Mouse (Mus musculus): ENCODE results near the gene Bbs9. TPM values are rescaled to one million over a fixed set of nuclear protein-coding genes. Genes with fewer than 3 reads are reported as not detected.

Gene Bbs9
- total and polyA plus RNA-seq, 3 experiments: 6.3 to 12.4 (median 11.9) TPM

DNA sequence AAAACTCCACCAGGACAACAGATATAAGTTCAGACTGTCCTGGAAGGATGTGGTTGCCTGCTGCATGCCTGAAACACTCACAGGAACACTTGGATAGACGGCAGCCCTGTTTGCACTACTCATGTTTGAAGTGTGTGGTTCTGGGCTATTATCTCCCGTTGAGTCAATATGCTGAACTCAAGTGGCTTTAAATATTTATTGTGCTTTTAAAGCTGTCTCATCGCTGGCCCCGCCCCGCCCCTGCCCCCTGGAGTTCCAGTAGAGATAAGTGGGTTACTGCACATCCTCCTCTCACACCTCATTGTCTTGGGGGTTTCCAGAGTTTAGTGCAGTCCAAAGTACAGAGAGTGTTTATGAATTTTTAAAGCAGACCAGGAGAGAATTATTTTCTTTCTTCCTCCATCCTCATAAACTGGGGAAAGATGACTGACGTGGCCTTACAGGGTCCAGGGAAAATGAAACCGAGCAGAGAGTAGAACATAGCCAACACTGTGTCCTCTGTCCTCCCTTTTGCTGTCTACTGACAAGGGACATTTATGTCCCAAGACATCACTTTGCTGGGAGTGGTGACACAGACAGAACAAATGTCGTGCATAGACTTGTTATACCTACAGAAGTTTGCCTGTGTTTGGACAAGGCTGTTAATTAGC lies 242.8 kb downstream of the Bbs9 start:
- intact Hi-C loops (cut with DNase I): loop anchor here (10.0 kb wide), 2 partner anchors 107 to 297 kb away; no protein-coding TSS in a partner anchor
- 66% methylated on average over 8 of the region's 8 CpGs for WGBS
- TF ChIP-seq EP300 (IDR thresholded peaks at IDR 0.05; ENCODE audit: insufficient read depth, low read depth, low read length) (no peak), POLR2A (IDR thresholded peaks at IDR 0.05; ENCODE audit: insufficient read depth, low read depth, low read length) (no peak)

DNA sequence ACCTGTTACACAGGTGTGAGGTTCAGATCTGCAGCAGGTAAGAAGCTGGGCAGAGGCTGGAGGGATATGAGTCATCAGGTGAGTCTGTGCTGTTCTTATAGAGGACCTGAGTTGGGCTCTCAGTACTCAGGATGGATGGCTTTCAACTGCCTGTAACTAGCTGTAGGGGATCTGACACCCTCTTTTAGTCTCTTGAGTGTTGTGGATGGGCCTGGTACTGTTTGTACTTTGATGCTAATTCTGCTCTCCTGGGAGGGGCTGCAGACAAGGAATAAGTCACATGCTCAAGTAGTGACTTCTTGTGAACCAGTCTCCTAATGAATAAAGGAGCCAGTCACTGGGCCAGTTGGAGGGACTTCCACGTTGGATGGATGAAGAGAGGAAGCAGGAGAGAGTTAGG lies 257.1 kb downstream of the Bbs9 start:
- DNase-seq: no peak
- no peaks in the 10 kb centered on the region for H3K27me3 ChIP-seq (ENCODE audit: control insufficient read depth, insufficient read depth, low read length)
- H3K79me2 ChIP-seq (replicated peaks; ENCODE audit: control insufficient read depth, insufficient read depth, low read length): no peaks in the 10 kb centered on the region
- no peaks in the 10 kb centered on the region for H3K4me1 ChIP-seq (ENCODE audit: control insufficient read depth, insufficient read depth, low read length)
- WGBS: 74% methylated on average over 1 of the region's 1 CpGs
- H3K27ac ChIP-seq: no peak overlapping the region
- intact Hi-C loops (cut with DNase I): no loop called here
- H3K4me3 ChIP-seq: no peak overlapping the region
- no peaks in the 10 kb centered on the region for H3K36me3 ChIP-seq (ENCODE audit: control insufficient read depth, insufficient read depth, low read length)
- no peak overlapping the region for H3K9ac ChIP-seq (ENCODE audit: low read depth, low read length)
- TF ChIP-seq EP300 (IDR thresholded peaks at IDR 0.05; ENCODE audit: insufficient read depth, low read depth, low read length): no peak
- no peak for TF ChIP-seq CTCF (IDR thresholded peaks at IDR 0.05)
- no peak for TF ChIP-seq POLR2A (IDR thresholded peaks at IDR 0.05; ENCODE audit: insufficient read depth, low read depth, low read length)

More for the DNA sequence above, 242.8 kb downstream of the Bbs9 start:
- H3K79me2 ChIP-seq (replicated peaks; ENCODE audit: control insufficient read depth, insufficient read depth, low read length): no peaks in the 10 kb centered on the region
- no peak for DNase-seq
- H3K27ac ChIP-seq: no peak overlapping the region
- no peak overlapping the region for H3K9ac ChIP-seq (ENCODE audit: low read depth, low read length)
- H3K4me1 ChIP-seq (ENCODE audit: control insufficient read depth, insufficient read depth, low read length): no peaks in the 10 kb centered on the region
- no peaks in the 10 kb centered on the region for H3K27me3 ChIP-seq (ENCODE audit: control insufficient read depth, insufficient read depth, low read length)
- no peak overlapping the region for H3K4me3 ChIP-seq
- no peaks in the 10 kb centered on the region for H3K36me3 ChIP-seq (ENCODE audit: control insufficient read depth, insufficient read depth, low read length)

DNA sequence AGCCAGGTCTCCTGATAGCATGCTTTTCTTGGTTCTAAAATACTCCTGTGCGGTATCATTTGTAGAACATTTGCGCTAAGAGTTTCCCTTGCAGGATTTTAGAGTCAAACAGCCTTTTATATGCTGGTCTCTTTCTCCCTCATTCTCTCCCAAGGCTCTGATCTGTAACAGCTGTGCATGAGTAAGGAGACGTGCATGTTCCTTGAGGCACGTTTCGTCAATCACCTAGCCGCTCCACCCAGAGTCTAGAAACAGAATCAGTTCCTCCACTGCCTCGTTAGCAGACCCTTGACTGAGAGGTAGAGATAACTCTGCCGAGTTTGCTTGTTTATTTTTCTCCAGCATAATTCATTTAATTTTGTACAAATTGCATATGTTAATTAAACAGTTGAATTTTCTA lies 259.4 kb downstream of the Bbs9 start:
- no peak for DNase-seq
- 74% methylated on average over 8 of the region's 8 CpGs for WGBS
- H3K79me2 ChIP-seq (replicated peaks; ENCODE audit: control insufficient read depth, insufficient read depth, low read length): no peaks in the 10 kb centered on the region
- TF ChIP-seq POLR2A (IDR thresholded peaks at IDR 0.05; ENCODE audit: insufficient read depth, low read depth, low read length) (no peak), EP300 (IDR thresholded peaks at IDR 0.05; ENCODE audit: insufficient read depth, low read depth, low read length) (no peak), CTCF (IDR thresholded peaks at IDR 0.05) (no peak)
- no peaks in the 10 kb centered on the region for H3K27me3 ChIP-seq (ENCODE audit: control insufficient read depth, insufficient read depth, low read length)
- no peaks in the 10 kb centered on the region for H3K36me3 ChIP-seq (ENCODE audit: control insufficient read depth, insufficient read depth, low read length)
- H3K27ac ChIP-seq: no peak overlapping the region
- H3K4me3 ChIP-seq: no peak overlapping the region
- no peaks in the 10 kb centered on the region for H3K4me1 ChIP-seq (ENCODE audit: control insufficient read depth, insufficient read depth, low read length)
- intact Hi-C loops (cut with DNase I): no loop called here
- H3K9ac ChIP-seq (ENCODE audit: low read depth, low read length): no peak overlapping the region

DNA sequence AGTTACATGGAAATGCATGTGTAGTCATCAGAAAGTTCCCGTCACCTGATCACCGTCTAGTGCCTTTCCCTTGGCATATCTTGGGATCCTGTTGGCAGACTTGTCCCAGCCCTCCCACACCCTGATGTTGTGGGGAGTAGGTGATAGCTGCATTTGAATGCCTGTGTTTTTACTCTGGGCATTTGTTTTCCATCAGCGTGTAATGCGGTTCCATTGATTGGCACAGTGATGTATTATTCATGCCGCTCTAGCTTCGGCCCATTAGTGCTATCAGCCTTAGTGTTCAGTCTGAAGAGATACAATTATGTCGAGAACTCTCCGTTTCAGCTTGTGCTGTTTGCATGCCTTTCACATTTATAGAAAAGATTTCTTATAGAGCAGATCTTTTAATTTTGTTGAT lies 259.9 kb downstream of the Bbs9 start:
- intact Hi-C loops (cut with DNase I): no loop called here
- Histone ChIP-seq H3K9ac (ENCODE audit: low read depth, low read length) (no peak overlapping the region), H3K27me3 (ENCODE audit: control insufficient read depth, insufficient read depth, low read length) (no peaks in the 10 kb centered on the region), H3K36me3 (ENCODE audit: control insufficient read depth, insufficient read depth, low read length) (no peaks in the 10 kb centered on the region), H3K4me3 (no peak overlapping the region), H3K79me2 (replicated peaks; ENCODE audit: control insufficient read depth, insufficient read depth, low read length) (no peaks in the 10 kb centered on the region), H3K27ac (no peak overlapping the region), H3K4me1 (ENCODE audit: control insufficient read depth, insufficient read depth, low read length) (no peaks in the 10 kb centered on the region)
- no peak for DNase-seq
- no peak for TF ChIP-seq POLR2A (IDR thresholded peaks at IDR 0.05; ENCODE audit: insufficient read depth, low read depth, low read length)
- TF ChIP-seq EP300 (IDR thresholded peaks at IDR 0.05; ENCODE audit: insufficient read depth, low read depth, low read length): no peak
- no peak for TF ChIP-seq CTCF (IDR thresholded peaks at IDR 0.05)
- 78% methylated on average over 8 of the region's 8 CpGs for WGBS

DNA sequence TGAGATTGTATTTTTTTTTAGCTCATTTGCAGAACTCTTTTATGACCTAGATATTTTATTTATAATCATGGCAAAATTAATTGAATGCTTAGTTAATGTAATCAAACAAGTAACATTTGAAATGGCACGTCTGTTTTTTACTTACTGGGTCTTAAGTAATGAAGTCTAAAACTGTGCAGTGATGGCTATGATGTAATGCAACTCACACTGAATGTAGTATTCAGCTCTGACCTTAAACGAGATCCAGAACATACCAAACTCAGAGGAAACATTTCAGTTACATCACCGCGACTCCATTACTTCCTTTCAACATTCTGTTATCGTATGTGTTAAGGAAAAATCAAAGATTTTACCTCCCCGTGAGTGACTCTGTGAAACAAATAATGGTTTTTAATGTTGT lies 262.4 kb downstream of the Bbs9 start:
- 58% methylated on average over 6 of the region's 6 CpGs for WGBS

GRCm38 (mm10) chr9:22738861-22739260 lies 263.3 kb downstream of the Bbs9 start:
- no peak for TF ChIP-seq EP300 (IDR thresholded peaks at IDR 0.05; ENCODE audit: insufficient read depth, low read depth, low read length)
- TF ChIP-seq CTCF (IDR thresholded peaks at IDR 0.05): no peak
- no peak for TF ChIP-seq POLR2A (IDR thresholded peaks at IDR 0.05; ENCODE audit: insufficient read depth, low read depth, low read length)
- H3K4me1 ChIP-seq (ENCODE audit: control insufficient read depth, insufficient read depth, low read length): no peaks in the 10 kb centered on the region
- 87% methylated on average over 3 of the region's 3 CpGs for WGBS
- no peak overlapping the region for H3K27ac ChIP-seq
- no peaks in the 10 kb centered on the region for H3K79me2 ChIP-seq (replicated peaks; ENCODE audit: control insufficient read depth, insufficient read depth, low read length)
- intact Hi-C loops (cut with DNase I): no loop called here
- no peaks in the 10 kb centered on the region for H3K36me3 ChIP-seq (ENCODE audit: control insufficient read depth, insufficient read depth, low read length)
- no peak for DNase-seq
- H3K9ac ChIP-seq (ENCODE audit: low read depth, low read length): no peak overlapping the region
- no peaks in the 10 kb centered on the region for H3K27me3 ChIP-seq (ENCODE audit: control insufficient read depth, insufficient read depth, low read length)
- no peak overlapping the region for H3K4me3 ChIP-seq

More for the DNA sequence above, 262.4 kb downstream of the Bbs9 start:
- no peak for DNase-seq
- Histone ChIP-seq H3K27me3 (ENCODE audit: control insufficient read depth, insufficient read depth, low read length) (no peaks in the 10 kb centered on the region), H3K9ac (ENCODE audit: low read depth, low read length) (no peak overlapping the region), H3K4me1 (ENCODE audit: control insufficient read depth, insufficient read depth, low read length) (no peaks in the 10 kb centered on the region), H3K27ac (no peak overlapping the region), H3K36me3 (ENCODE audit: control insufficient read depth, insufficient read depth, low read length) (no peaks in the 10 kb centered on the region), H3K79me2 (replicated peaks; ENCODE audit: control insufficient read depth, insufficient read depth, low read length) (no peaks in the 10 kb centered on the region), H3K4me3 (no peak overlapping the region)
- TF ChIP-seq CTCF (IDR thresholded peaks at IDR 0.05) (no peak), POLR2A (IDR thresholded peaks at IDR 0.05; ENCODE audit: insufficient read depth, low read depth, low read length) (no peak), EP300 (IDR thresholded peaks at IDR 0.05; ENCODE audit: insufficient read depth, low read depth, low read length) (no peak)
- intact Hi-C loops (cut with DNase I): no loop called here

All from heart, adult 2 months (tissue).